Mouse (Mus musculus): Measurements from ENCODE around the gene Eif5a2.
A peak's percentile ranks its signal among the peaks of the same experiment; 100 is the strongest.

The Eif5a2 gene

DNA sequence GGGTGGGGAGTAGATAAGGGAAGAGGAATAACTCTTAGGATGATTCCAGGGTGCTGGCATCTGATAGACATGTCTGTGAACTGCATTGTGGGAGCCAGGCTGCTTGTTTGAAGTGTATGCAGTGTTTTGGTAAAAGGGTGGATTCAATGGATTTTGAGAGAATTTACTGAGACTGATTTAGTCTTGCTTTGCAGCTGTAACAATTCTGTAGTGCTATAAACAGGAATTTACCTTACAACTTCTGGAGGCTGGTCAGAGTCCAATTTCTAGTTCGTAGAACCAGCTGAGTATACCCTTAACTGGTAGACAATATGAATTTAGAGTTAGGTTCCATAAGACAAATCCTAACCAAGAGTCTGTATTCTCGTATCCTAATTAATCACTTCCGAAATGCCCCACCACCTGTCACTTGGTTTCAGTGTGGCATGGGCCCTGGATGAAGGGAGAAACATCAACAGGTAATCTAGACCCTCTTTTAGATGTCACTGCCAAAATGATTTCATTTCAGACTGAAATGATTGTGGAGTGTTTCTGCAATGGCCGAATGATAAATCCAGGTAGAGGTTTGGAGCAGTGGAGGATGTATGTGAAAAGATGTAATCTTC, 27.1 kb downstream of the Eif5a2 start:
- no peak for DNase-seq (ENCODE audit: low read depth, low spot score)

DNA sequence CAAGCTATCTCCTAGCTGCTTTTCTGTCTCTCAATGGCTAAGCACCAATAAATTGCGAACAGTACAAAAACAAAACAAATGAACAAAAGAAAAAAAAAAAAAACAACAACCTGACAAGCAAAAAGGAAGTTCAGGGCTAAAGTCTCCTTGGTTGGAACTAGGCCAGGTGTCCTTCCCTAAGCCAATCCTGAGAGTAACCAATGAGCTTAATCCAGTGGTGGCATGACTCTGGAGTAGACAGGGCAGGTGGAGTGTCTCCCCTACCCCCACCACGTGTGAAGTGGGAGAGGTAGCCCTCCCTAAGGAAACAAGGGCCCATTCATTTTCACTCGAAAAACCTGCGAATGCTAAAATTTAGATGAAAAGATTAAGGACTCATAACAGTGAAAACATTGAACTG, 30.4 kb downstream of the Eif5a2 start:
- DNase-seq (ENCODE audit: low read depth, low spot score) = no peak

DNA sequence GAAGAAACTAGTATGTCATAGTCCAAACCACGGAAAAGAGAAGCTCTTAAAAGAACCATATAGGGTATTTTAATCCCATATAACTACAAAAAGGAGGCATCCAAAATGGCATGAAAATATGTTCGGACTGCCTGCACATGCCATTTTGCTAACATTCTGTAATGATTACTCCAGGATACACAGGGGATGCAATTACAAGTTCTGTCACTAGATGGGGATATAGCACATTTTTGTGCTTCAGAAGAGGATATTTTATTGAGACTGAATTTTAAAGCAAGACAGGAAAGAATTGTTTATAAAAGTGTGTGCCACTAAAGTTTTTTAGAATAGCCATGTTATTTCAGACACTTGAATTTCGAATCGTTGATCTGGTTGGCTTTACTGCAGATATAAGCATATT, 33.3 kb downstream of the Eif5a2 start:
- no peak for DNase-seq (ENCODE audit: low read depth, low spot score)

DNA sequence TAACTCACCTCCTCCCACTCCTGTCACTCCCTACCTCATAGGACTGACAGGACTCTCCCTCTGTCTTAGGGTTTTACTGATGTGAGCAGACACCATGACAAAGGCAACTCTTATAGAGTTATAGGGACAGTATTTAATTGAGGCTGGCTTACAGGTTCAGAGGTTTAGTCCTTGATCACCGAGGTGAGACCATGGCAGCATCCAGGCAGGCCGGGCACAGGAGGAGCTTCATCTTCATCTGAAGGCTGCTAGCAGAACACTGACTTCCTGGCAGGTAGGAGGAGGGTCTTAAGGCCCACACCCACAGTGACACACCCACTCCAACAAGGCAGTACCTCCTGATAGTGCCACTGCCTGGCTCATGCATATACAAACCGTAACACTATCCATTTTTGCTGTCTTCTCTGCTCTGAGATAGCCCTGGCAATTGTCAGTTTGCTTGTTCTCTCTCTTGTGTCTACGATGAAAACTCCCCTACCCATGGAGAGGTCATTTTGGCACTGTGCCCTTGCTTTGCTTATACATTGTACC, 35.0 kb downstream of the Eif5a2 start:
- no peak for DNase-seq (ENCODE audit: low read depth, low spot score)

DNA sequence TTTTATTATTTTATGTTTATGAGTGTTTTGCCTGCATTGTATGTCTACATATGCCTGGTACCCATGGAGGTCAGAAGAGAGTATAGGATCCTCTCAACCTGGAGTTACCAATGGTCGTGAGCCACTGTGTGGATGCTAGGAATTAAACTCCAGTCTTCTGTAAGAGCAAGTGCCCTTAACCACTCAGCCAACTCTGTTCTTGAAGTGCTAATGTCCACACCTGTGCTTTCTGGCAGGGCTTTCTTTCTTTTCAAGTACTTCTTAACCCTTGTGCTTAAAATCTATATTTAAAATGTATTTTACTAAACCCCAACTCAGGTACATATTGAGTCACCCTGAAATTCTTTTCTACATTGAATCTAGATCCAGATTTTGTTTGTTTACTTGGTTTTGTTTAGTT, 45.2 kb downstream of the Eif5a2 start:
- DNase-seq (ENCODE audit: low read depth, low spot score) = no peak

DNA sequence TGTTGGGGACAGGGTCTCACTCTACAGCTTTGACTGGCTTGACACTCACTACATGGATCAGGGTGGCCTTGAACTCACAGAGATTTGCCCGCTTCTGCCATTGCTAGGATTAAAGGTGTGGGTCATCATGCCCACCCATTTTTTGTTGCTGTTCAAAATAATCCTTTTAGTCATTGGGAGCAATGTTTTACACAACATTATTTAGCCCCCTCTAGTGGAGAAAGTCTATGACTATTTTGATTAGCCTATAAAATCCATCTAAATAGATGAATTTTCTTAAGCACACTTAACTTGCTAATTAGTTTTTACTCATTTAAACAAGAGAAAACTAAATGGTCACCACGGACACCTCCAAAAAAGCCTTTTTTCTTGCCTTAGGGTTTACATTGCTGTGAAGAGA, 46.5 kb downstream of the Eif5a2 start:
- DNase-seq (ENCODE audit: low read depth, low spot score) = no peak

DNA sequence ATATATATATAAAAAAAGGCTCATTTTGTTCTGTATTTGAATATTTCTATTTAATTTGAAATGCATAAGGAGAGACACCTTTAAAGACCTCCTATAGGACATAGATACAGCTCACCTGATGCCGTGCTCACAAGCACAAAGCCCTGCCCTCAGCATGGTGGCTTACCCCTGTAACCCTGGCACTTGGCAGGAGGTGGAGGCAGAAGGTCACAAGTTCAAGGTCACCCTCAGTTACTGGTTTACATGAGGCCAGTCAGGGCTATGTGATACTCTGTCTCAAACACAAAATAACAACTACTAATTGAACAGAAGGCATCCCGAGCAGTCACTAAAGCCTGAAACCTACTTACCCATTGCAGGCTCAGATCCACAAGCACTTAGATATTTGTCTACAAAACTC, 48.4 kb downstream of the Eif5a2 start:
- DNase-seq (ENCODE audit: low read depth, low spot score) = no peak

DNA sequence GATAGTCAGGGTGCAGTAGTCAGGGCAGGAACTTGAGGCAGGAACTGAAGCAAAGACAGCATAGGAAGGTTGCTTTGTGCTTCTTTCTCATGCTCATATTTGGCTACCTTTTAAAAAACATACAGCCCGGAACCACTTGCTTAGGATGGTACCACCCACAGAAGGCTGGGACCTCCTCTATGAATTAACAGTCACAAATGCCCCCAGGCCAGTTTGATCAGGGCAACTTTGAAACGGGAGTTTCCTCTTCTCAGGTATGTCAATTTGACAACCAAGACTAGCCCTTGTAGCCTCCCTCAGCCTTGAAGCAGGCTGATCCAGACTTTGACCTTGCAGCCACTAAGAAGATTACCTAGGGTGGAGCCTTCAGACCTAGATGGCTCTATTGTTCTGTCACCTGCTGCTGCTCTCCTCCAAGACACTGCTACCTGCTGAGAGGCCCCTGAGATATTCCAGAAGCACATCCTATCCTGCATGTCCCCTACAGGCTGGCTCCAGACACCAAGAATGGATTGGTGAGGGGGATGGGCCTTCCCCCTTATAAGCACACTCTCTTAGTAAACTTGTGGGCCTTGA, 55.8 kb downstream of the Eif5a2 start:
- DNase-seq (ENCODE audit: low read depth, low spot score) = no peak

DNA sequence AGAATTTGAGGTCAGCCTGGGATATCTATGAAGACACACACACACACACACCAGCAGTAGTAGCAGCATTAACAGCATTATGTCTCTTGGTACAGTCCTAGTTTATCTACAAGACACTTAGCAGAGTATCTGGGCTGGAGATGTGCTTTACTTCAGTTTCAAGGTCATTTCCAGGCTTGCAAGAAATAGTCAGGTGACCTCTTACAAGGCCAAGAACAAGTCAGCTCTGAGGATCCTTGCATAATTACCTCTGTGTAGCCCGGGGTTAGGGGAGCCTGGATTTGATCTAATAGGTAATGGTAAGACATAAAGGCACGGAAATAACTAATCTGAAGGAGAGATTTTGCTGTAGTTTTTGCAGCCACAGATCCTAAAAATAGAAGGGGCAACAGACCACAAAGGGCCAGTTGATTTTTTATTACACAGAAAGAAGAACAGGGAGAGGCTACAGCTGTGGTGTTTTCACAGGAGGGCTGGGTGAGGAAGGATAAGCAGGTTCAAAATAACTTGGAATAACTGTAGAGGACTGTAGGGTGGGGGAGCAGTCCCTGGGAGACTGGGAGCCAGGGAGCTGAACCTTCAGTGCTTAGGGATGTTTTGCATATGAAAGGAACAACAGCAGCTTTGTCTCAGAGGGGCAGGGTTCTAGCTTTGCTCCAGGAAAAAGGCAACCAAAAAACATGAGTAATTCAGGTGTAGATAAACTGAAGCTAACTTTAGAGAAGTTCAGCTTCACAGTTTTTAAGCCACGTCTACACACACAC, 61.0 kb downstream of the Eif5a2 start:
- DNase-seq (ENCODE audit: low read depth, low spot score) = peak; percentile 22

DNA sequence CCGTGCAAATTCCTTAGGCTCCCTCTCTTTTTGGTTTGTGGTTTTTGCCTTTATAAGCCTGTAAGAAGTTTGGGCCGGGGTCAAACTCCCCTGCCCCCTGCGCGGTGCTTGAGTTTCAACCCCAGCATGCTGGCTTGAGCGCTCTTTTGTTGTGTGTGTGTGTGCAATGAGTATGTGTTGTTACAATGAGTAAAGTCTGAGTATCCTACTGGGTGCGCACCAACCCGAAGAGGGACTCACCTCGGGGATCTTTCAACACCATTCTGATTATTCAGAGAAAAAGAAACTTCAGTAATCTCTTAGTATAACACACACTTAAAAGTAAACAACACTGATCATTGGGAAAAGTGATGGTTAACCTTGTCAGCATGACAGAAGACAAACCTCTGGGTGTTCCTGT, 62.2 kb downstream of the Eif5a2 start:
- no peak for DNase-seq (ENCODE audit: low read depth, low spot score)

DNA sequence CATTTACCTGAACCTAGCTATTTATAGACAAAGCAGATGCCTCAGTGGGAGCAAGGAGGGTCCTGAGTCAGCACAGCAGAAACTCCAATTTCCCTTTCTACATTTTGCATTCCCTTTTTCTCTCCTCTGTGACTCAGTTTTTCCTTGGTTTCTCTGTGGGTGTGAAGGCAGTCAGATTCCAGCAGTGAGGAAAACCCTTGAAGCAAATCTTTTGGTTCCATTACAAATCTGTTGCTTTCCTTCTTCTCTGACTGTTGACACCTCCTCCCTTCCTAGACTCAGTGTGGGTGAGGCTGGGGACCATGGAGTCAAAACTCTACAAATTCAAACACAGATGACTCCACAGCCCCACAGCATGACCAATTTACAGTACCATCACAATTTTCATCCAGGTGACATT, 66.0 kb downstream of the Eif5a2 start:
- no peak for DNase-seq (ENCODE audit: low read depth, low spot score)

All from WW6 (cell line).